Mouse (Mus musculus) kidney, adult 2 months (tissue): Measurements from ENCODE around the gene Mlst8. TPM values are rescaled to one million over a fixed set of nuclear protein-coding genes. Genes with fewer than 3 reads are reported as not detected.
A peak's percentile ranks its signal among the peaks of the same experiment; 100 is the strongest.

Experiments used
- DNase-seq: peaks from one replicate; pipeline ENCODE4 v3.0.0; 2021
- H3K27ac ChIP-seq: fragments of 200-500 bp; 2 replicates; pipeline ENCODE4 v1.5.1; 2012; ENCODE audit warnings: low read depth, low read length, control low read depth, inconsistent platforms; ENCODE audit not compliant: insufficient read depth
- H3K27me3 ChIP-seq: fragments of 200-500 bp; replicated peaks from 2 replicates; pipeline ENCODE4 v1.6.1; 2012; ENCODE audit warnings: mild to moderate bottlenecking, moderate library complexity, low read length, inconsistent platforms; ENCODE audit not compliant: control insufficient read depth, insufficient read depth
- H3K36me3 ChIP-seq: fragments of 200-500 bp; 2 replicates; pipeline ENCODE4 v1.6.1; 2012; ENCODE audit warnings: mild to moderate bottlenecking, moderate library complexity, low read length, inconsistent platforms; ENCODE audit not compliant: control insufficient read depth, insufficient read depth
- H3K4me1 ChIP-seq: fragments of 200-500 bp; 2 replicates; pipeline ENCODE4 v1.6.1; 2011; ENCODE audit warnings: low read length; ENCODE audit not compliant: control insufficient read depth, insufficient read depth
- H3K4me3 ChIP-seq: fragments of 200-500 bp; 2 replicates; pipeline ENCODE4 v1.5.1; 2011; ENCODE audit warnings: mild to moderate bottlenecking, low read depth, low read length, control low read depth; ENCODE audit not compliant: insufficient read depth
- CTCF ChIP-seq: fragments of 200-500 bp; conservative IDR thresholded peaks from 2 replicates; pipeline ENCODE4 v1.5.1; 2011; ENCODE audit warnings: low read depth, mild to moderate bottlenecking, control low read depth, low read length, moderate library complexity, mixed read lengths; ENCODE audit not compliant: insufficient read depth, insufficient read length
- POLR2A ChIP-seq: fragments of 200-500 bp; IDR thresholded peaks from one replicate; pipeline ENCODE4 v1.6.1; 2011; ENCODE audit warnings: low read depth, low read length, control low read depth
- WGBS: fragments of 180-500 bp; shearing (Covaris S2); methylation state at CpG from one replicate; pipeline ENCODE4 v1.1.7; 2018; 5-methylcytosine and 5-hydroxymethylcytosine counted together
- polyA plus RNA-seq: library from polyadenylated mRNA; depleted of rRNA; stranded (reverse); fragments of >200 nt; gene quantifications from 2 replicates; pipeline ENCODE4 v1.2.3, GENCODE M21; 2012

Mlst8 gene
- polyA plus RNA-seq, 1 experiment: 26.1 TPM

- TF ChIP-seq POLR2A: no peak
- TF ChIP-seq CTCF: no peak
- under 1% methylated on average over 73 of the region's 81 CpGs for WGBS
- Histone ChIP-seq H3K27ac (no peak overlapping the region), H3K27me3 (no peaks in the 10 kb centered on the region; the same call in 1 of the 2 replicates), H3K4me3 (peak overlapping the region; percentile 53), H3K36me3 (no peaks in the 10 kb centered on the region), H3K4me1 (no peaks in the 10 kb centered on the region)
- DNase-seq: no peak
Observed at GRCm38 (mm10) chr17:24488662-24489264, 9.9 kb upstream of the Mlst8 start.

- Histone ChIP-seq H3K27ac (no peak within 1 kb of the TSS), H3K4me3 (peak within 1 kb of the TSS; percentile 53), H3K27me3 (no peaks in the 10 kb centered on the region; the same call in 1 of the 2 replicates), H3K4me1 (no peaks in the 10 kb centered on the region), H3K36me3 (no peaks in the 10 kb centered on the region)
- TF ChIP-seq POLR2A (no peak), CTCF (no peak)
- WGBS: 1% methylated on average over 44 of the region's 45 CpGs
- DNase-seq: no peak
Observed at GRCm38 (mm10) chr17:24488186-24488661, 9.3 kb upstream of the Mlst8 start, which contains the start of gene Caskin1. Caskin1 (plus strand) TSS chr17:24488601.

DNA sequence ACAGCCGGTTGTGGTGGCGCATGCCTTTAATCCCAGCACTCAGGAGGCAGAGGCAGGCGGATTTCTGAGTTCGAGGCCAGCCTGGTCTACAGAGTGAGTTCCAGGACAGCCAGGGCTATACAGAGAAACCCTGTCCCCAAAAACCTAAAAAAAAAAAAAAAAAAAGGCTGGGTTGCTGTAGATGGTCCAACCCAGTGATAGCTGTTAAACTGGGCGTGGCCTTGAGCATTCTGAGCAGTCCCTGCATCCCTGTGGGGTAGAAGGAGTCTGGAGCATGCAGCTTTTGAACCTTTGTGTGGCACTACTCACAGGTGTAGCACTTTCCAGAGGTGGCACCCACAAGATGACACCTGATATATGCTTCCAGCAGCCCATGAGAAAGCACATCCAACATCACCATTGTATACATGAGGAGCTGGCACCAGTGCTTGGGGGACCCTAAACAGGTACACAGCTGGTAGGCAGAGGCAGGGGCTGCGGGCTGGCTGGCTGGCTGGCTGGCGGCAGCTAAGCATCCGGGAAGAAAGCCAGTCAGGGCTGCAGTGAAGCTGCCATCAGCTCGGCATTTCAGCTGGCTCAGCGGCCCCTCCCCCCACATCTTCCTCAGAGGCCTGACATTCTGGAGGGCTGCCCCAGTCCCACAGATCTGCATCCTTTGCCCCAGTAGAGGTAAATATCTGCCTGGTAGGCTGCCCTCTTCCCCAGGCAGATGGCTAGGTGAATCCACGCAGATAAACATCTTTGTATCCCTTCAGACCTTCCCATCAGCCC lies 6.4 kb upstream of the Mlst8 start:
- no peak for DNase-seq
- TF ChIP-seq POLR2A (no peak), CTCF (no peak)
- Histone ChIP-seq H3K4me1 (no peaks in the 10 kb centered on the region), H3K27me3 (no peaks in the 10 kb centered on the region; the same call in 1 of the 2 replicates), H3K4me3 (no peak overlapping the region), H3K36me3 (no peaks in the 10 kb centered on the region), H3K27ac (no peak overlapping the region)
- 60% methylated on average over 11 of the region's 11 CpGs for WGBS

DNA sequence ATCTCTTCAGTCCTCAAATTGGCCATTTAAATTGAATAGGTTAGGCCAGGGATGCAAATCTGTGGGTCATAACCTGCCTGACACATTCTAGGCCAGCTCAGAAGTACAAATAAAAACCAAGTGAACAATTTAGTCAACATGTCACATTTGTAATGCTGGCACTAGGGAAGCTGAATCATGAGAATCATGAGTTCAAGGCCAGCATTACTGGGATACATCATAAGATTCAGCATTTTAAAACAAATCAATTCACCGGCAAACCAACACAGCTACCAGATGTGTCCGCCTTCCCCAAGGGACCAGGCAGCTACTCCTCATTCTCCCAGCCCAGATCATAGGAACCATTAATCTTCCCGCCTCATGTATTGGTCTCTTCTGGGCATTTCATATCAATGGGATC lies 4.6 kb upstream of the Mlst8 start:
- no peak for DNase-seq
- Histone ChIP-seq H3K4me1 (no peaks in the 10 kb centered on the region), H3K4me3 (no peak overlapping the region), H3K27ac (no peak overlapping the region), H3K27me3 (no peaks in the 10 kb centered on the region), H3K36me3 (no peaks in the 10 kb centered on the region)
- WGBS: 94% methylated on average over 3 of the region's 3 CpGs
- no peak for TF ChIP-seq POLR2A
- no peak for TF ChIP-seq CTCF

- no peak for DNase-seq
- peaks cover 6% of the 10 kb centered on the region; the same call in 1 of the 2 replicates for H3K4me1 ChIP-seq
- WGBS: 91% methylated on average over 20 of the region's 20 CpGs
- TF ChIP-seq CTCF: no peak
- TF ChIP-seq POLR2A: no peak
- no peaks in the 10 kb centered on the region; the same call in 1 of the 2 replicates for H3K36me3 ChIP-seq
- H3K4me3 ChIP-seq: no peak overlapping the region
- no peaks in the 10 kb centered on the region for H3K27me3 ChIP-seq
- H3K27ac ChIP-seq: no peak overlapping the region
Observed at GRCm38 (mm10) chr17:24481027-24481815, 2.3 kb upstream of the Mlst8 start.

GRCm38 (mm10) chr17:24480201-24480826 lies 1.4 kb upstream of the Mlst8 start:
- DNase-seq: no peak
- Histone ChIP-seq H3K27ac (no peak overlapping the region), H3K4me1 (peaks cover 6% of the 10 kb centered on the region; the same call in 1 of the 2 replicates), H3K27me3 (no peaks in the 10 kb centered on the region), H3K4me3 (no peak overlapping the region), H3K36me3 (no peaks in the 10 kb centered on the region; the same call in 1 of the 2 replicates)
- 61% methylated on average over 3 of the region's 3 CpGs for WGBS
- peak; percentile 34 for TF ChIP-seq CTCF
- TF ChIP-seq POLR2A: no peak

- TF ChIP-seq POLR2A (no peak), CTCF (no peak)
- DNase-seq: no peak
- H3K27ac ChIP-seq: no peak overlapping the region
- H3K27me3 ChIP-seq: no peaks in the 10 kb centered on the region
- peaks cover 6% of the 10 kb centered on the region; the same call in 1 of the 2 replicates for H3K4me1 ChIP-seq
- 23% methylated on average over 1 of the region's 1 CpGs for WGBS
- no peak overlapping the region for H3K4me3 ChIP-seq
- no peaks in the 10 kb centered on the region; the same call in 1 of the 2 replicates for H3K36me3 ChIP-seq
Observed at GRCm38 (mm10) chr17:24479431-24479830, 553 bp upstream of the Mlst8 start.
